Mouse (Mus musculus): Measurements from ENCODE around the gene Trpc1. TPM values are rescaled to one million over a fixed set of nuclear protein-coding genes. Genes with fewer than 3 reads are reported as not detected.

Gene Trpc1
- total and polyA plus RNA-seq, 3 experiments = 3.3 to 4.1 (median 3.5) TPM

DNA sequence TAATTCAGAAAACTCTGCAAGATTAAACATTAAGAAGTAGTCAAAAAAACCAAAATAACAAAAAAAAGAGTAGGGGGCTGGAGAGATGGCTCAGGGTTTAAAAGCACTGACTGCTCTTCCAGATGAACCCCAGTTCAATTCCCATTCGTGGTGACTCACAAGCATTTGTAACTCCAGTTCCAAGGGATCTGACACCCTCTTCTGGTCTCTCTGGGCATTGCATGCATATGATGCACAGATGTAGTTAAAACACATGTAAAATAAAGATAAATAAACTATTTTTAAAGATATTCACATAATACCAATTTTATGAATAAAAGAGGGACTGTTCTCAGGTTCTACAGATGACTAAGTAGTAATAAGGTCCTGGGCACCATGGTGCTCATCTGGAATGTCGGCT is 52.4 kb downstream of the Trpc1 start:
- DNase-seq = peak; percentile 11

DNA sequence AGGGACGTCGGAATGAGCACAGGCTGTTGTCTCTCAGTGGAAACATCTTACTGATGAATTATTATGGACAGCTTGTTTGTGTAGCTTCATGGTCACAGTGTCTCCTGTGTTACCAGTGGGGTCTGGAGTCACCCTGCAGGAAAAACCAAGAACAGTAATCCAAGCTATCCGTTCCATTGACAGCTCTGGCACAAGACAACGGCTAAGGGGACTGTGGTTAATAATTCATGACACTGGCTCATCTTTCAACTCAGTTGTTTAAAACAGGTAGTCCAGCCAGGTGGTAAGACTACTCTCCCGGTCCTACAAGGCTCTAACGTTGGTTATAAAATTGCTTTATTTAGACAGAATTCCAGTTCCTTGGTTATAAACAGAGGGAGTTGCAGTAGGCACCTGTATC is 53.6 kb downstream of the Trpc1 start:
- DNase-seq = no peak

DNA sequence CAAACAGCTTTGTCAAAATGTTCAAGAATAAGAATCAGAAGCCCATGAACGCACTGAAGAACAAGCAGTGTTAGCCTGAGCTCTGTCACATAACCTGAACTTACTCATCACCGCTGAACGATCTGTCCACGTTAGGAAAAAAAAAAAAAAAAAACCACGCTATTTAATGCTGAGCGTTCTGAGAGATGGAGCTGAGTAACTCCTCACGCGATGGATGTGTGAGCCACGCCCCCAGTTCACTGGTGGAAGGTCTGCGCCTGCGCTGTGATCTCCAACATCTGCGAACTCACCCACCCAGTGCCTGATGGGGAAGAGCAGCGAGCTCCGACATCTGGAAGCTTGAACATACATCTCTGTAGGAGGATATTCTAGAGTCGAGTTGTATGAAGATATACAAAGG is 55.2 kb downstream of the Trpc1 start:
- DNase-seq = no peak

DNA sequence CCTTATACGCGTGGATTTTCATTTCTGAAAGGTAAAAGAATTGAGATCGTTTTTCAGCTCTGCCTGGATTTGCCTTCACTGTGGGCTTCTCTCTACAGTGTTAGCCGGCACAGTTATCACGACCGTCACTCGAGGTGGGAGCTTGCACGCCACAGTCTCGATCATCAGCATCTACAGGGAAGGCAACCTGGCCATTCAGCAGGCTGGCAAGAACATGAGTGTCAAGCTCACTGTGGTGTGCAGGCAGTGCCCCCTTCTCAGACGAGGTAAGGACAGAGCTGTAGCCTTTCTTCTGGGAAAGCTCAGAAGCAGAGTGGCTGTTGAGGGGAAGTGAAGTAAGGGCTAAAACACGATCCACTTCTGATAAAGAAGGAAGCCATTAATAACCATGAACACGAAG is 55.6 kb downstream of the Trpc1 start:
- no peak for DNase-seq

DNA sequence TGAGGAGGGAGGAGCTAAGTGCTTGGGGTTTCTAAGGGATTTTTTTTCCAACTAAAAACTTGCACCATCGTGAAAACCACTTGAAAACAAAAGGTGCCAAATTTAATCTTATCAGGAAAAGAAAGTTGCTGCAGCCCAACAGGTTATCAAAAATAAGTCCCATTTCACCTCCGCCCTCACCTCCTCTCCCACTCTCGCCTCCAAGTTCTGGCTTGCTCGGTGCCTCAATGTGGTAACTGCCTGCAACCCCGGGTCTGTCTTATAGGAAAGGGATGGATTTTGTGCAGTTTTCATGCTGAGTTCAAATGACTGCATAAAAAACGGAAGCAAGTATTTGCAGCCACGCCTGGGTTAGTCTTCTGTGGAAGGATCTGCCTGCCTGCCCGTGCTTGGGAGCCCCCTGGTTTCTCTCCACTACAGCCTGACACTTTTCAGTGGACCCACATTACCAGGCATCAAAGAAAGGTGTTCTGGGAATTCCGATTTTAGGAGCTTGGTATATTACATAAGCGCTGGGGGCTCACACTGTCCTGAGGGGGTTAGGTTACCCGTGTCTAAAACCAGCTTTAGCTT is 56.6 kb downstream of the Trpc1 start:
- DNase-seq = no peak

DNA sequence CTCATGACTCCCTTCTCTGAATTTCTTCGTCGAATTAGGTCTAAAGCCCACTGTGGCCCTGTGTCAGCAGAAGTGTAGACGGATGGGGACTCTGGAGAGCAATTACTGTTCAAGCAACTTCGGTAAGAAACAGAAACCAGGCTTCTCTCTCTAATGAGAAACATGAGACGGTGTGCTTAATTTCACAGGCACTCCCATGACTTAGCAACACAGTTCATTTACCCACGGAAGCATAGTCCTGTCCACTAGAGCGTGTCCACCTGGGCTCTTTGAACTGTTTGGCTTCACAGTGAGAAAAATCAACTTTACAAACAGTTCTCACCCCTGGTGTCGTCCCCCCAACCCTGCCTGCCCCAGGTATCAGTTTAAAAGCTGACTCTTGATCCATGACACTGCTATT is 57.4 kb downstream of the Trpc1 start:
- DNase-seq = no peak

DNA sequence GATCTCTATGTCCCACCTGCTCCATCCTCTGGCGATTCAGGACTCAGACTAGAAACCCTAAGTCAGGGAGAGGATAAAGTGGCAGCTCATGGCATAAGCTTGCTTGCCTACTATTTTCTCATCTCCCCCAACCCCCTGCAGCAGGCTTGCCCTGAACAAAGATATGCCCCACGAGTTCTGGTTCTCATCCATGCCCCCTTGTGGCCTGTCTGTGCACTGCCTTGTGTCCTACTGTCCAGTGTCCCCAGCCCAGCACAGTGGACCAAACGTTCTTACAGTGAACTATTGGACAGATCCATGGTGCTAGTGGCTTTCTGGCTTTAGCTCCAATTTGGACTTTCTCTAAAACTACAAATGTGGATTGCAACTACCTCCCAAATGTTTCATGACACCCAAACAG is 62.1 kb downstream of the Trpc1 start:
- DNase-seq = peak; percentile 35

DNA sequence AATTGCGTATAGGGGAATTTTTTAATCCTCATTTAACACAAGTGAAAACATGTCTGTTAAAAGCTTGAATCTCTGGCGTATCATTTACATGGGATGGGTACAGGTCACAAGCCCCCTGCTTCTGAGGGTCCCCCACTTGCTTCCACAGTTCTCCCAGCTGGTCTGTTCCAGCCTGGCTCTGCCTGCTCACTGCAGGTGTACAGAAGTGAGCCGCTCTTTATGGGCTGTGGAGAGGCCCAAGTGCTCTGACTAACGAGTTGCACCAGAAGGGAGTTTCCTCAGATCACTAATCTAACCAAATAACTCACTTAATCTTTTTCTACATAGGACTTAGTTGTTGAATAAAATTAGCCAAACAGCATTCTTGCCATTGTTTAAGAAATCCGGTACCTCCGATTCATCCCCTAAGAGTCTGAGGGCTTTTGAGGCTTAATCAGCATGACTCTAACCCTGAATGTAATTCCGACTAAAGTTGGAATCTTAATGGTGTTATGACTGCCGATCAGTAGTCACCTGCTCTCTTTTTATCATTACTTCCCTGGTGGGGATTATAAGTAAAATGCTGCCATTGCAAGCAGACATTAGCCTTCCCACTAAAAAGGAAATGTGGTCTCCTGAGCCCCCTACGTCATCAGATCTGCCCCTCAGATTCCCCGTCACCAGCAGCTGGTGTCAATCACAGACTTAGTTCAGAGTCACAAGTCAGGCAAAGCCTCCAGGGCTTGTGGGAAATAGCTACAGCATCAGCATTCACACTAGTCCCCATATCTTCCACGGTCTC is 64.3 kb downstream of the Trpc1 start:
- DNase-seq = no peak

DNA sequence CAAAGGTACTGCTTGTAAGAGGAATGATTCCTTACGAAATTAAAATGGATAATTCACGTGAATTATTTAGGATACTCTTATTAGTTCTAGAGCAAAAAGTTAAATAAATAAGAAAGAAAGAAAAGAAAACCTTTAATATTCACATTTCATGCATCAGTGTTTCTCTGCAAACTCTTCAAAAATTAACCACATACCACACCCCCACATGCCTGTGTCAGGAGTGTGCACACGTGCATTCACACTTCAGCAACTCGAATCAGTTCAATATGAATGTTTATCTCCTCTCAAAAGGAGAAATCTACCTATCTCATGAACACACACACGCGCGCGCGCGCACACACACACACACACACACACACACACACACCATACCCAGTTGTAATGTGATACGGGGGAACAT is 69.5 kb downstream of the Trpc1 start:
- no peak for DNase-seq

DNA sequence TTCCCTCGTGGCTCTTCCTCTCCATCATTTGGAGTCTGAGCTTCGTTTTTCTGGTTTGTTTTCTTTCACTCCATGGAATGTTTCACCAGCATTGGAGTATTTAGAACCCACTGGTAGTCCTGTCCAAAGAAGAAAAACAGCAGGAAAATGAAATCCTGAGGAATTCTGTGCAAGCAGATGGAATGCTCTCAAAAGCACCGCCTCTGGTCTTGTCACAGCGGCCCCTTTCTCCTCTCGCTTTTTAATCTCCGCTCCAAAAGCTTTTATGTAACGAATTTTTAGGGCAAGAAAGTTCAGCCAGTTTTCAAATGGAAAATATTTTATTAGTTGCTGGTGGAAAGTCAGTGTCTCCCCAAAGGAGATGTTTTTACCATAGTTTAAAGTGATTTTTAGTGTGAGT is 70.2 kb downstream of the Trpc1 start:
- DNase-seq = no peak

DNA sequence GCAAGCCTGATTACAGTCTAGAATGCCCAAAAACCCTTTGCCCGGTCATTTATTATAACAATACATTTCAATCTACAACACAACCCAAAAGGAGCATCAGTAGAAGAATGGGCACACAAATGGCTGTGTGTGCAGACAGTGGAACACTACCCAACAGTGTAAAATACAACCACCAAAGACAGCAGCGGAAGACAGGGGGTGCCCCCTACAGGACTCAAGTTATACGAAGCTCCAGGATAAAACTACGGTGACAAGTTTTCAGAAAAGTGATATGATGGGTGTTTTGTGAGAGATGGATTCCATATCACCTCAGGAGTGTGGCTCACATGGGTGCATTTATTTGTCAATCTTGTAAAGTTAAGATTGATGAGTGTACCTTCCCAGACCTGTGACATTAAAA is 74.2 kb downstream of the Trpc1 start:
- no peak for DNase-seq

DNA sequence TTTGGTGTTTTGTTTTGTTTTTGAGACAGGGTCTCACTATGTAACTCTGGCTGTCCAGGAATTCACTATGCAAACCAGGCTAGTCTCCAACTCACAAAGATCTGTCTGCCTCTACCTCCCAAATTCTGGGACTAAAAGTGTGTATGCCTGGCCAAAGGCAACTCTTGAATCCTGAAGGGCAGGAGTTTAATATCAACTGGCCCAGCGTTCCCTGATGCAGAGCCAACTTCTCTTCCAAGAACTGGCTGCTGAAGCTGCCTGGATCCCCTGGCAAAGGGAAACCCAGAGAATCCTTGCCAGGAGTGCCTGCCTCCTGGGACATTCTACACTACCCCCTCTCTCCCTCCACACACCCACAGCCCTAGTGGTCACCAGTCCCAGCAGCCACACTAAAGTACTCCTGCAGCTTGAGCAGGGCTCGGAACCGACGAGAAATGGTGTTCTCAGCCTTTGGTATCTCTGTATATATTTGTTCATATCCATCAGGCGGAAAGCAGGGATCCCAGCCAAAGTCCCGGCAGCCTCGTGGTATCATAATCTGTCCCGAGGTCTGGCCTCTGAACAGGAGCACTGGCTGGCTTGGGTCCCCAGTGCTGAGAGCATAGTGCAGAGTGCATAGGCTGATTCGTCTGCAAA is 75.0 kb downstream of the Trpc1 start:
- peak; percentile 50 for DNase-seq

DNA sequence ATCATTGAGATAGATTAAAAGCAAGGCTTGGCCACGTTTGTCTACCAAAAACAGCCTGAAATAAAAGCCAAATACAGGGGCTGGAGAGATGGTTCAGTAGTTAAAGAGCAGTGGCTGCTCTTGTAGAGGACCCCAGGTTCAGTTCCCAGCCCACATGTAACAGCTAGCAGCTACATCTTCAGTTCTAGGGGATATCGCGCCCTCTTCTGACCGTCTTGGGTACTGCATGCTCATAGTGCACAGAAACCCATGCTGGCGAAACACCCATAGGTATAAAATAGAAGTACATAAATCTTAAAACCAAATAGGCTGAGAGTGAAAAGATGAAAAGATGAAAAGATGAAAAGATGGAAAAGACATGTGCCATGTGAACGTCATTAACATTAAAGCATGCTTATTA is 77.4 kb downstream of the Trpc1 start:
- no peak for DNase-seq

DNA sequence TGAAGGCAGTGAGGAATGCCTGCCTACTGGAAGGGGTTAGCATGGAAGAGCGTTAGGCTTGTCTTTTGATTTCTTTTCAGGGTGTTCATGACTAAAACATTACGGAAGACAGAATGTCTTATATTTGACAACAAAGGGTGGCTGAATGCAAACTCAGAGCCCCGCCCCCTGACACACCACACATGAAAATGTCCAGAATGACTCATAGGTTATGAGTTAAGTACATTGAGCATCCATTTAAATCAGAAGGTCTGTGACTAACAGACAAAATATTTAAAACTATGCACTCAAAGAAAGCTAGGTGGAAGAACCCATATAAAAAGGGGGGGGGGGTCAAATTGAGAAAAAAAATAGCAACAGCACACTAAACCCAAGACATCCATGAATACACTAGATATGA is 77.8 kb downstream of the Trpc1 start:
- DNase-seq = no peak

DNA sequence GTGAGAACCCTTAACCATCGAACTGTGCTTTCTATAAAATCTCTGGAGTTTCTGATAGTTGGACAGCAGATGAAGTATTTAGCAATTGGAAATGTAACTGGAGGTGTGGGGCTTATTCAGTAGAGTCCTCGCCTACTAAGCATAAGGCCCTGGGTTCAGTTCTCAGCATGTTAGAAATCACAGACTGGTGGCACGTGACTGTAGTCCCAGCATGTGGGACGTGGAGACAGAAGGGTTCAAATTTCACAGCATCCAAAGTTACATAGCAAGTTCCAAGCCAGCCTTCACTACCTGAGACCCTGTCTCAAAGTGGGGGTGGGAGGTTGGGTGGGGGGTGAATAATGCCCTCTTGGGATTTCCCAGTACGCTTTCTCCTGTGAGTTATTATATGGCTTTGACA is 81.9 kb downstream of the Trpc1 start:
- no peak for DNase-seq

DNA sequence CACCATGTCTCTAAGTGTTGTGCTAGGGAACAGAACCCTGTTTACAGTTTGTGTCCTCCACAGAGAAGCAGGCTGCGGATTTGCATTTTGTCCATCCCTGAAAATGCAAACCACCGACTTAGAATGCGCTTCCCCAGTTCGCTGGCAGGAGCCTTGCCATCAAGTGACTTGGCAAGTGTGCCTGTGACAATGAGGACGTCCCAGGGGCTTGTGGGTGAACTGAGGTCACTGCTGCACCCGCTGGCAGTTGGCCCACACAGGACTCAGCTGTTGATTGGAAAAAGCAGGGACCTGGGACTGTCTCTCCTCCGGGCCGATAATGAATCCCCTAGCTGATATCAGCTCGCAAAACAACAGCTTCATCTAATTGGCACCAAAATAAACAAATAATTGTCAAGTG is 82.3 kb downstream of the Trpc1 start:
- peak; percentile 30 for DNase-seq

DNA sequence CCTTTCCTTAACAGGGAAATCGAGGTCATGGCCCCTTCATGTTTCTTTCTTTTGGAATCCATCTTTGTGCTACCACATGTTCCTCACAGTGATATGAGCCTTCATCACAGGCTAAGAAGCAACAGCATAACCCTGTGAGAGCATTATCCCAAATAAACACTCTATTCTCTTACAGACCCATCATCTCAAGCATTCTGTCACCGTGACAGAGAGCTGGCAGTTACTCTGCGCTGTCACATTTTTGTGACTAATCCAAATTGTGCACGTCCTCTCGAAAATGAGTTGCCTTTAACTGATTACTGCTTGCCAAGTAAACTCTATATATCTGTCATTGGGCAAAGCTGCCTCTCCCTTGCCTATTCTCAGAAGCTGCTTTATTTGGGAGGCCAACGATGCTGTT is 84.3 kb downstream of the Trpc1 start:
- no peak for DNase-seq

DNA sequence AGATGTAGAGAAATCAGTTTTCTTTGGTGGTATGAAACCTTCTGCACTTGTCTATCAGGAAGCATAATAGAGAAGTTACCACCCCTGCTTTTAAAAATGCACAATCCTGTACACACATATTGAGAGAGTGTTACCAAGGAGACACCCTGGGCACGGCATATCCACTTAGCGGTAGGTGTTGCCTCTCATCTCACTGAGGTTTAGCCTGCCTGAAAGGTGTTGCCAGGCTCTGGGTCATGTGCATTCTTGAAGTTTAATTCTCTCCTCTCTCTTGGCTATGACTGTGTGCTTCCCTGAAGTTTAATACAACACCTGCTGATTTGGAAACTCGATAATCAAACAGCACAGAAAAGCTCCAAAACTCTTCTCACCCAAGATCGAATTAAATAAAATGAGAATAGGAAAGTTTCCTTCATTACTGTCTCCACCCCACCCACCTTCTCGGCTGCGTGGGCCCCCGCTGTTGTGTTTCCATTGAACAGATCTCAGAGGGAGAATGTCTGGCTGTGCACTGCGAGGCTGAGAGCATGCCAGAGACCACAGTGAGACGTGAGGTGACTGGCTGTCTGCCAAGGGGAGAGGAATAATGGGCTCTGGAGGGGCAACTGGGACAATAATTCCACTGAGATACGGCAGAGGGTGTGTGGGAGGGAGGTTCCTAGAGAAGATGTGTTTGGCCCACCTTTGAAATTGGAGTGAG is 85.7 kb downstream of the Trpc1 start:
- no peak for DNase-seq

DNA sequence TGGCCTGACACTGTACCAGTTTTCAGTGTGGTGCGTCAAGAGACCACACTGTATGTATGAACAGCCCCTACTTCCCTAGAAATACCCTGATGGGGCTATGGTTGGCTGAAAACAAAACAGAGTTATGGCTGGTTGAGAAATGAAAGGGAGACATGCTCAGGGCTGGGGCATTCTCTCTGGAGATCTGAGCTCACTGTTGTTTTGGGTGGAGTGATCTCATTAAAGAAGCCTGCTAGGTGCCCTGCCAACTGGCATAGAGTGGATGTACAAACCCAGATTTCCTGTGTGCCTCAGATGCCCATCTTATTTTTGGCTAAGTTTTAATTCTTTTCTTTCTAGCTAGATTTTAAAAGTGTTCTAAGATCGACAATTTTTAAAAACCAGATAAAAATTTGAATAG is 92.2 kb downstream of the Trpc1 start:
- DNase-seq = no peak

Data from adrenal gland, adult 2 months (tissue).